Mouse (Mus musculus) bone marrow, adult 2 months (tissue): ENCODE data around the gene Fntb.

Source experiments
- CTCF ChIP-seq: fragments of 200-500 bp; IDR thresholded peaks from 2 replicates; pipeline ENCODE4 v1.5.1; 2011; ENCODE audit warnings: low read length, control low read depth; ENCODE audit not compliant: control insufficient read depth, insufficient read depth
- POLR2A ChIP-seq: fragments of 200-500 bp; IDR thresholded peaks from 2 replicates; pipeline ENCODE4 v1.6.1; 2011; ENCODE audit warnings: low read depth, mild to moderate bottlenecking, control low read depth, low read length, borderline replicate concordance; ENCODE audit not compliant: control insufficient read depth

- TF ChIP-seq CTCF (no peak), POLR2A (no peak)
These were observed 140.9 kb downstream of the Fntb start for GRCm38 (mm10) chr12:76906278-76906677.
